Mouse (Mus musculus): ENCODE results near the gene Tasp1. TPM values are rescaled to one million over a fixed set of nuclear protein-coding genes. Genes with fewer than 3 reads are reported as not detected.

Tasp1 gene
- polyA plus RNA-seq, 1 experiment = 16.4 TPM

GRCm38 (mm10) chr2:140075150-140075549, 8.5 kb upstream of the Tasp1 start:
- no peaks in the 10 kb centered on the region for H3K4me1 ChIP-seq (ENCODE audit: control insufficient read depth, insufficient read depth, low read length)
- WGBS = 81% methylated on average over 3 of the region's 3 CpGs
- no peak for TF ChIP-seq POLR2A (IDR thresholded peaks at IDR 0.05; ENCODE audit: borderline replicate concordance, insufficient read depth, low read length)
- no peak for TF ChIP-seq CTCF (IDR thresholded peaks at IDR 0.05; ENCODE audit: borderline replicate concordance, insufficient read depth, low read depth, low read length)
- no peak overlapping the region for H3K4me3 ChIP-seq (replicated peaks; ENCODE audit: insufficient read depth, low read depth, low read length)
- DNase-seq = no peak
- H3K27me3 ChIP-seq (ENCODE audit: control insufficient read depth, insufficient read depth, low read length) = no peaks in the 10 kb centered on the region
- H3K27ac ChIP-seq (ENCODE audit: insufficient read depth, low read length) = no peak overlapping the region

- Histone ChIP-seq H3K4me1 (ENCODE audit: control insufficient read depth, insufficient read depth, low read length) (no peaks in the 10 kb centered on the region), H3K27me3 (ENCODE audit: control insufficient read depth, insufficient read depth, low read length) (no peaks in the 10 kb centered on the region), H3K27ac (ENCODE audit: insufficient read depth, low read length) (no peak overlapping the region), H3K4me3 (replicated peaks; ENCODE audit: insufficient read depth, low read depth, low read length) (no peak overlapping the region)
- TF ChIP-seq CTCF (IDR thresholded peaks at IDR 0.05; ENCODE audit: borderline replicate concordance, insufficient read depth, low read depth, low read length) = no peak
- no peak for TF ChIP-seq POLR2A (IDR thresholded peaks at IDR 0.05; ENCODE audit: borderline replicate concordance, insufficient read depth, low read length)
- WGBS = 55% methylated on average over 4 of the region's 4 CpGs
- no peak for DNase-seq
These were observed 911 bp upstream of the Tasp1 start for GRCm38 (mm10) chr2:140067516-140067915.

- TF ChIP-seq POLR2A (IDR thresholded peaks at IDR 0.05; ENCODE audit: borderline replicate concordance, insufficient read depth, low read length) = no peak
- TF ChIP-seq CTCF (IDR thresholded peaks at IDR 0.05; ENCODE audit: borderline replicate concordance, insufficient read depth, low read depth, low read length) = no peak
- WGBS = 77% methylated on average over 8 of the region's 8 CpGs
- H3K27me3 ChIP-seq (ENCODE audit: control insufficient read depth, insufficient read depth, low read length) = no peaks in the 10 kb centered on the region
- H3K4me3 ChIP-seq (replicated peaks; ENCODE audit: insufficient read depth, low read depth, low read length) = peak overlapping the region; percentile 68
- no peak overlapping the region for H3K27ac ChIP-seq (ENCODE audit: insufficient read depth, low read length)
- H3K4me1 ChIP-seq (ENCODE audit: control insufficient read depth, insufficient read depth, low read length) = no peaks in the 10 kb centered on the region
- no peak for DNase-seq
These were observed 929 bp downstream of the Tasp1 start for GRCm38 (mm10) chr2:140065676-140066075.

GRCm38 (mm10) chr2:140061481-140061880, 5.1 kb downstream of the Tasp1 start:
- Histone ChIP-seq H3K4me3 (replicated peaks; ENCODE audit: insufficient read depth, low read depth, low read length) (no peak overlapping the region), H3K27ac (ENCODE audit: insufficient read depth, low read length) (no peak overlapping the region), H3K4me1 (ENCODE audit: control insufficient read depth, insufficient read depth, low read length) (no peaks in the 10 kb centered on the region), H3K27me3 (ENCODE audit: control insufficient read depth, insufficient read depth, low read length) (no peaks in the 10 kb centered on the region)
- TF ChIP-seq CTCF (IDR thresholded peaks at IDR 0.05; ENCODE audit: borderline replicate concordance, insufficient read depth, low read depth, low read length) (no peak), POLR2A (IDR thresholded peaks at IDR 0.05; ENCODE audit: borderline replicate concordance, insufficient read depth, low read length) (no peak)
- WGBS = 77% methylated on average over 3 of the region's 3 CpGs
- no peak for DNase-seq

- Histone ChIP-seq H3K4me3 (replicated peaks; ENCODE audit: insufficient read depth, low read depth, low read length) (no peak overlapping the region), H3K27ac (ENCODE audit: insufficient read depth, low read length) (no peak overlapping the region), H3K4me1 (ENCODE audit: control insufficient read depth, insufficient read depth, low read length) (no peaks in the 10 kb centered on the region), H3K27me3 (ENCODE audit: control insufficient read depth, insufficient read depth, low read length) (no peaks in the 10 kb centered on the region)
- WGBS = 89% methylated on average over 4 of the region's 4 CpGs
- DNase-seq = no peak
- TF ChIP-seq POLR2A (IDR thresholded peaks at IDR 0.05; ENCODE audit: borderline replicate concordance, insufficient read depth, low read length) = no peak
These were observed 6.3 kb downstream of the Tasp1 start for GRCm38 (mm10) chr2:140060092-140060867.

GRCm38 (mm10) chr2:140058125-140058524, 8.5 kb downstream of the Tasp1 start:
- no peak for TF ChIP-seq CTCF (IDR thresholded peaks at IDR 0.05; ENCODE audit: borderline replicate concordance, insufficient read depth, low read depth, low read length)
- no peak for TF ChIP-seq POLR2A (IDR thresholded peaks at IDR 0.05; ENCODE audit: borderline replicate concordance, insufficient read depth, low read length)
- Histone ChIP-seq H3K27ac (ENCODE audit: insufficient read depth, low read length) (no peak overlapping the region), H3K4me1 (ENCODE audit: control insufficient read depth, insufficient read depth, low read length) (no peaks in the 10 kb centered on the region), H3K4me3 (replicated peaks; ENCODE audit: insufficient read depth, low read depth, low read length) (no peak overlapping the region), H3K27me3 (ENCODE audit: control insufficient read depth, insufficient read depth, low read length) (no peaks in the 10 kb centered on the region)
- no peak for DNase-seq
- WGBS = 45% methylated on average over 6 of the region's 6 CpGs

GRCm38 (mm10) chr2:140051607-140052126, 14.9 kb downstream of the Tasp1 start:
- H3K27me3 ChIP-seq (ENCODE audit: control insufficient read depth, insufficient read depth, low read length) = no peaks in the 10 kb centered on the region
- H3K27ac ChIP-seq (ENCODE audit: insufficient read depth, low read length) = no peak overlapping the region
- no peak for TF ChIP-seq CTCF (IDR thresholded peaks at IDR 0.05; ENCODE audit: borderline replicate concordance, insufficient read depth, low read depth, low read length)
- no peak for TF ChIP-seq POLR2A (IDR thresholded peaks at IDR 0.05; ENCODE audit: borderline replicate concordance, insufficient read depth, low read length)
- no peaks in the 10 kb centered on the region for H3K4me1 ChIP-seq (ENCODE audit: control insufficient read depth, insufficient read depth, low read length)
- DNase-seq = no peak
- 89% methylated on average over 2 of the region's 2 CpGs for WGBS
- H3K4me3 ChIP-seq (replicated peaks; ENCODE audit: insufficient read depth, low read depth, low read length) = no peak overlapping the region

GRCm38 (mm10) chr2:140042522-140043131, 24.0 kb downstream of the Tasp1 start:
- no peak overlapping the region for H3K27ac ChIP-seq (ENCODE audit: insufficient read depth, low read length)
- H3K27me3 ChIP-seq (ENCODE audit: control insufficient read depth, insufficient read depth, low read length) = no peaks in the 10 kb centered on the region
- H3K4me1 ChIP-seq (ENCODE audit: control insufficient read depth, insufficient read depth, low read length) = no peaks in the 10 kb centered on the region
- no peak for TF ChIP-seq CTCF (IDR thresholded peaks at IDR 0.05; ENCODE audit: borderline replicate concordance, insufficient read depth, low read depth, low read length)
- TF ChIP-seq POLR2A (IDR thresholded peaks at IDR 0.05; ENCODE audit: borderline replicate concordance, insufficient read depth, low read length) = no peak
- WGBS = 96% methylated on average over 2 of the region's 2 CpGs
- no peak for DNase-seq
- no peak overlapping the region for H3K4me3 ChIP-seq (replicated peaks; ENCODE audit: insufficient read depth, low read depth, low read length)

Data from cerebellum, adult 2 months (tissue).